Mouse (Mus musculus): Measurements from ENCODE around the gene Unc13c. TPM values are rescaled to one million over a fixed set of nuclear protein-coding genes. Genes with fewer than 3 reads are reported as not detected.

The Unc13c gene
- under 1 TPM; under 0.01 to 0.02 TPM for polyA plus RNA-seq (2012; fragmentation: generic; extraction: Trizol)

DNA sequence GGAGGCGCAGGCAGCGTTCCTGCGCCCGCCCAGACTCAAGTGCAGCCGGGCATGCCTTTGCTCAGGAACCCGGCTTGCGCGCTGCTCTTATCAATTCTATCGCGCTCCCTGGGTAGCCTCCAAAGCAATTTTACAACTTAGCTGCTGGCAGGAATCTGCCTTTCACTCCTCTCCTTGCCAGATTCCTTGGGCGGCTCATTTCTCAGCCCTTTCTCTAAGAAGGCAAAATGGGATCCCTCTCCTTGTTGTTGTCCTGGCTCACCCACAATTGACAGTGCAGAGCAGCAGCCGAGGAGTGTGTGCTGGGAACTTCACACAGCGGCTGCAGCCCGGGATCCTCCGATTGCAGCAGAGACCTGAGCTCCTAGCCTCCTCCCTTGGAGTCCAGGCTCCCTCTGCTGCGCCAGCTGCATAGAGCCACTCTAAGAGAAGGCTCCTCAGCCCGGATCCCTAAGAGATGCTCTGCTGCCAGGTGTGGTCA lies at the start of gene Unc13c:
Gene Unc13c, minus strand, starts transcription at position 326 of the 481 bp plus-strand sequence.

Other genes starting within 250 kb of the Unc13c start
- under 1 TPM; 0.01 to 0.04 TPM for gene Wdr72, start 141.4 kb upstream of the Unc13c start, polyA plus RNA-seq (2012; fragmentation: generic; extraction: Trizol)

Data from C3H10T1/2 (cell line).